Mouse (Mus musculus) limb, embryonic 12.5 days (tissue): ENCODE data around the gene Olfr1318. TPM values are rescaled to one million over a fixed set of nuclear protein-coding genes. Genes with fewer than 3 reads are reported as not detected.

Experiments
- ATAC-seq: fragments of 200-750 bp; cut with Nextera tagmentation; 2 replicates; pipeline ENCODE4 v1.8.0; 2017; ENCODE audit warnings: low read depth, moderate TSS enrichment; ENCODE audit not compliant: insufficient number of reproducible peaks, insufficient read depth, low FRiP score, low TSS enrichment
- H3K27ac ChIP-seq: fragments of 300-500 bp; sonication (generic); 2 replicates; pipeline ENCODE4 v1.5.1; 2016; ENCODE audit warnings: mild to moderate bottlenecking, moderate library complexity
- H3K27me3 ChIP-seq: fragments of 300-500 bp; sonication (generic); 2 replicates; pipeline ENCODE4 v1.6.1; 2016; ENCODE audit warnings: mild to moderate bottlenecking, moderate library complexity
- H3K36me3 ChIP-seq: fragments of 300-500 bp; sonication (generic); 2 replicates; pipeline ENCODE4 v1.6.1; 2016; ENCODE audit warnings: mild to moderate bottlenecking, moderate library complexity
- H3K4me1 ChIP-seq: fragments of 300-500 bp; sonication (generic); replicated peaks from 2 replicates; pipeline ENCODE4 v1.6.1; 2016
- H3K4me2 ChIP-seq: fragments of 300-500 bp; sonication (generic); 2 replicates; pipeline ENCODE4 v1.6.1; 2016; ENCODE audit warnings: mild to moderate bottlenecking, moderate library complexity
- H3K4me3 ChIP-seq: fragments of 300-500 bp; sonication (generic); replicated peaks from 2 replicates; pipeline ENCODE4 v1.5.1; 2016; ENCODE audit warnings: mild to moderate bottlenecking
- H3K9ac ChIP-seq: fragments of 300-500 bp; sonication (generic); replicated peaks from 2 replicates; pipeline ENCODE4 v1.6.1; 2016; ENCODE audit warnings: mild to moderate bottlenecking, moderate library complexity
- H3K9me3 ChIP-seq: fragments of 300-500 bp; sonication (generic); 2 replicates; pipeline ENCODE4 v1.6.1; 2016; ENCODE audit warnings: mild to moderate bottlenecking, moderate library complexity
- WGBS: fragments of 180-500 bp; shearing (Covaris S2); methylation state at CpG from one replicate; pipeline ENCODE4 v1.1.7; 2016; 5-methylcytosine and 5-hydroxymethylcytosine counted together
- polyA plus RNA-seq: library from polyadenylated mRNA; unstranded; fragments of >200 nt; fragmentation: Nextera tagmentation; extraction: Ambion mirVana; gene quantifications from 2 replicates; pipeline ENCODE4 v1.2.1, GENCODE M21; 2016

Gene Olfr1318
- not detected in 2 replicates for polyA plus RNA-seq

DNA sequence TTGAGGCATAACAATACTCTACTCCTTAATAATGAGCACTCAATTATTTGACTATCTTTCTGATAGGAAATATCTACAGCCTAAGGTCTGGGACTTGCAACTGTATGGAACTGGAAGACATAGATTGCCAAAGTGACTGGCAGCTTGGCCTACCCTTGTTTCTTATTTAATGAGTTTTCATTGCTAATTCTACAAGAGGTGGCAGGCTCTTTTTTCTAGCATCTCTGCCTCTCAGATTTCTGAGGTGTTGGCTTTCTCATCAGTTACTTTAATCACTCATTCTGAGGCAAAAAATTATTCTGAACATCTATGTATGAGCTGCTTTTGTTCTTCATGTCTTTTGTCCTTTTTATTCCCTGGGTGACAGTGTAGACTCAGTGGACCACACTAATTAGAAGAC, at the start of gene Olfr1318:
TSS of gene Olfr1318 (plus strand) at position 301 of the 400 bp plus-strand sequence.
- Histone ChIP-seq H3K9ac (no peak within 1 kb of the TSS), H3K27me3 (no peaks in the 10 kb centered on the region), H3K27ac (no peak within 1 kb of the TSS), H3K4me1 (no peaks in the 10 kb centered on the region), H3K36me3 (no peaks in the 10 kb centered on the region), H3K4me3 (no peak within 1 kb of the TSS), H3K9me3 (no peaks in the 10 kb centered on the region), H3K4me2 (no peak within 1 kb of the TSS)
- ATAC-seq: no peak

DNA sequence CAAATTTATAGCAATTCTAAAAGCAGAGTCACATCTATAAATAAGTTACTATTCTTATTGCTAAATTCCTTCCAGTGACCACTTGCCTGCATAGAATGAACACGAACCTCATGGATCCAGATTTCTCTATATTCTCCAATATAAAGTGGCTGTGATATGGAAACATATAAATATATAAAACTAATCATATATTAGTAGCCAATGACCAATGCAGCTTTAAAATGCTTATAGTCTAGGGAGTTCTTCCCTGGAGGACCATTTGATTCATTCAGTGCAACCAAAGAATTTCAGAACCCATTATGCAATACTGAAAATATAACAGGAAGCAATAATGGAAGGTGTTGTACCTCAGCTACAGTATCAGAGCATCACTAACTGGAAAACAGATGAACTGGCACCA, 38.7 kb upstream of the Olfr1318 start, which contains the start of gene Olfr1315-ps1:
TSS of gene Olfr1315-ps1 (minus strand) at position 101 of the 400 bp plus-strand sequence.
- H3K4me2 ChIP-seq: no peak within 1 kb of the TSS
- H3K36me3 ChIP-seq: no peaks in the 10 kb centered on the region
- H3K27me3 ChIP-seq: no peaks in the 10 kb centered on the region
- no peak within 1 kb of the TSS for H3K9ac ChIP-seq
- H3K4me1 ChIP-seq: no peaks in the 10 kb centered on the region
- H3K9me3 ChIP-seq: no peaks in the 10 kb centered on the region
- H3K27ac ChIP-seq: no peak within 1 kb of the TSS
- 73% methylated on average over 1 of the region's 1 CpGs for WGBS
- H3K4me3 ChIP-seq: no peak within 1 kb of the TSS
- ATAC-seq: no peak

DNA sequence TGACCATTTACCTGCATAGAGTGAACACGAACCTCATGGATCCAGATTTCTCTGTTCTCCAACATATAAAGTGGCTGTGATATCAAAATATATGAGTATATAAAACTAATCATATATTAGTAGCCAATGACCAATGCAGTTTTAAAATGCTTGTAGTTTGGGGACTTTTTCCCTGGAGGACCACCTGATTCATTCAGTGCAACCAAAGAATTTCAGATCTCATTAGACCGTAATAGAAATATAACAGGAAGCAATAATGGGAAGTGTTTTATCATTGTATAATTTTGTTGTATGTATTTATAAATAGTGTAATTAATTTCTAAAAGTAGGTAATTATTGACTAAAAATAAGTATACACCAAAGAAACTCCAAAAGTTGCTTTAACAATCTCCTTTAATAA, 19.1 kb upstream of the Olfr1318 start, which contains the start of gene Olfr1316:
TSS of gene Olfr1316 (minus strand) at position 101 of the 400 bp plus-strand sequence.
- no peak for ATAC-seq
- no peaks in the 10 kb centered on the region for H3K4me1 ChIP-seq
- H3K9ac ChIP-seq: no peak within 1 kb of the TSS
- no peak within 1 kb of the TSS for H3K27ac ChIP-seq
- no peak within 1 kb of the TSS for H3K4me3 ChIP-seq
- H3K36me3 ChIP-seq: no peaks in the 10 kb centered on the region
- no peaks in the 10 kb centered on the region for H3K27me3 ChIP-seq
- H3K9me3 ChIP-seq: no peaks in the 10 kb centered on the region
- no peak within 1 kb of the TSS for H3K4me2 ChIP-seq
- 87% methylated on average over 2 of the region's 2 CpGs for WGBS

DNA sequence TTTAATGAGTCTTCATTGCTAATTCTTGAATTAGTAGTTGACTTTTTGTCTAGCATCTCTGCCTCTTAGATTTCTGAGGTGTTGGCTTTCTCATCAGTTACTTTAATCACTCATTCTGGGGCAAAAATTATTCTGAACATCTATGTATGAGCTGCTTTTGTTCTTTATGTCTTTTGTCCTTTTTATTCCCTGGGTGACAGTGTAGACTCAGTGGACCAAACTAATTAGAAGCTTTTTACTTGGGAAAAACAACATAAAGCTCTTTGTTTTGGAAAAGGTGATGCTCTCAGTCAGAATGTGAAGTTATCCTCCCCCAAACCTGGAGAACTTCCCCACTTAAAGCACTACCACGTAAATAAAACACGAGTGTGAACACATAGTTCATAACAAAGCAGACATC, 14.0 kb upstream of the Olfr1318 start, which contains the start of gene Olfr1317:
TSS of gene Olfr1317 (plus strand) at position 301 of the 400 bp plus-strand sequence.
- Histone ChIP-seq H3K9ac (no peak within 1 kb of the TSS), H3K9me3 (no peaks in the 10 kb centered on the region), H3K27me3 (no peaks in the 10 kb centered on the region), H3K4me3 (no peak within 1 kb of the TSS), H3K4me1 (no peaks in the 10 kb centered on the region), H3K4me2 (no peak within 1 kb of the TSS), H3K27ac (no peak within 1 kb of the TSS), H3K36me3 (no peaks in the 10 kb centered on the region)
- WGBS: 77% methylated on average over 2 of the region's 2 CpGs
- ATAC-seq: no peak

DNA sequence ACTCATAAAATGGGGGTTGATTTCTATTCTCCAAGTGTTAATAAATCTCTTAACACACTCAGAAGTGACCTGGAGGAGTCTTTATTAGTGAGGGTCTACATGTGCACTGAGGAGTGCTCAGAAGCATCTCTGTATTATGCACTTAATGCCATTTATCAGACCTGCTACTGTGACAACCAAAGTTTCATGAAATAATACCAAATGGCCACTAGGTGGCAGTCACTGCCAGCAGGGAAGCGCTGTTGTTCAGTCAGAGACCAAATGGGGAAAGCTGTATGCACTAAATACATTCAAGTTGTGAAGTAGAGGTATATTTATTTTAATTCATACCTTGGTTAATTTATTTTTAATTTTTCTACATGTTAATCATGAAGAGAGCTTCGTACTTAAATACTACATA, 42.9 kb downstream of the Olfr1318 start:
- 3% methylated on average over 2 of the region's 2 CpGs for WGBS
- no peak overlapping the region for H3K4me3 ChIP-seq
- no peak overlapping the region for H3K27ac ChIP-seq
- no peak overlapping the region for H3K9ac ChIP-seq
- no peak overlapping the region for H3K4me2 ChIP-seq
- no peaks in the 10 kb centered on the region for H3K27me3 ChIP-seq
- no peaks in the 10 kb centered on the region for H3K9me3 ChIP-seq
- H3K36me3 ChIP-seq: no peaks in the 10 kb centered on the region
- no peaks in the 10 kb centered on the region for H3K4me1 ChIP-seq
- ATAC-seq: no peak

DNA sequence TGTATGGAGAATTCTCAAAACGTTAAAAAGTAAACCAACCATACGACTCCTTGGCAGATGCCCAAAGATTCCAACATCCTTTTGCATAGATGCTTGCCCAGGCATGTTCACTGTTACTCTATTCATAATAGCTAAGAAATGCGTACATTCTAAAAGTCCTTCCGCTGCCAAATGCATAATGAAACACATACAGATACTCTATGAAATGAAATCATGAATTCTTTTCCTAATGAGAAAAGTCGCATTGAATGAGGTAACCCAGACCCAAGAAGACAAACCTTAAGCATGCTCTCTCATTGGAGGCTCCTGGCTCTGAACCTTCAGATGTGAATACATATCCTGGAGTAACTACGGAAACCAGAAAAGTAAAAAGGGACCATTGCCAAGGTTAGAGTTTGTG, 49.1 kb downstream of the Olfr1318 start:
- Histone ChIP-seq H3K27me3 (no peaks in the 10 kb centered on the region), H3K27ac (no peak overlapping the region), H3K36me3 (no peaks in the 10 kb centered on the region), H3K9ac (no peak overlapping the region), H3K4me1 (no peaks in the 10 kb centered on the region), H3K9me3 (no peaks in the 10 kb centered on the region), H3K4me2 (no peak overlapping the region), H3K4me3 (no peak overlapping the region)
- no peak for ATAC-seq
- WGBS: 72% methylated on average over 6 of the region's 6 CpGs

Other genes with a start within 250 kb of the Olfr1318 start
- gene Olfr1306, start 237.9 kb upstream of the Olfr1318 start, polyA plus RNA-seq: not detected in 2 replicates
- not detected in 2 replicates for gene Olfr1307, start 204.8 kb upstream of the Olfr1318 start, polyA plus RNA-seq
- gene Olfr1308, start 189.3 kb upstream of the Olfr1318 start, polyA plus RNA-seq: not detected in 2 replicates
- gene Olfr1309, start 163.9 kb upstream of the Olfr1318 start, polyA plus RNA-seq: not detected in 2 replicates
- gene Olfr1310, start 141.5 kb upstream of the Olfr1318 start, polyA plus RNA-seq: not detected in 2 replicates
- gene Olfr1311, start 129.8 kb upstream of the Olfr1318 start, polyA plus RNA-seq: not detected in 2 replicates
- gene Olfr1312, start 104.0 kb upstream of the Olfr1318 start, polyA plus RNA-seq: not detected in 2 replicates
- not detected in 2 replicates for gene Olfr1313, start 76.4 kb upstream of the Olfr1318 start, polyA plus RNA-seq
- gene Olfr1314, start 57.4 kb upstream of the Olfr1318 start, polyA plus RNA-seq: not detected in 2 replicates
- gene Olfr1315-ps1, start 38.8 kb upstream of the Olfr1318 start, polyA plus RNA-seq: not detected in 2 replicates
- not detected in 2 replicates for gene Olfr1316, start 19.2 kb upstream of the Olfr1318 start, polyA plus RNA-seq
- not detected in 2 replicates for gene Olfr1317, start 13.9 kb upstream of the Olfr1318 start, polyA plus RNA-seq
- 12.9 and 14.0 TPM in 2 replicates for gene Lpcat4, start 85.3 kb downstream of the Olfr1318 start, polyA plus RNA-seq
- gene Nutm1, start 105.1 kb downstream of the Olfr1318 start, polyA plus RNA-seq: 0.10 TPM in 2 replicates
- gene Nop10, start 107.7 kb downstream of the Olfr1318 start, polyA plus RNA-seq: 170 and 181 TPM in 2 replicates
- 10.6 and 11.4 TPM in 2 replicates for gene Slc12a6, start 111.6 kb downstream of the Olfr1318 start, polyA plus RNA-seq
- not detected in 2 replicates for gene Gm21985, start 112.1 kb downstream of the Olfr1318 start, polyA plus RNA-seq
- gene Emc4, start 213.8 kb downstream of the Olfr1318 start, polyA plus RNA-seq: 103 and 106 TPM in 2 replicates
- 50.8 and 55.8 TPM in 2 replicates for gene Katnbl1, start 225.0 kb downstream of the Olfr1318 start, polyA plus RNA-seq